Mouse (Mus musculus) adrenal gland, postnatal 4 days (tissue): ENCODE measurements around the gene Pak6. TPM values are rescaled to one million over a fixed set of nuclear protein-coding genes. Genes with fewer than 3 reads are reported as not detected.

ENCODE experiments used
- DNase-seq, 2 experiments: peaks; one replicate each; pipeline ENCODE4 v3.0.0; 2021 to 2022; ENCODE audit warnings: low spot score in 2 of 2, mixed read lengths in 2 of 2
- total RNA-seq, 2 experiments: library from RNA; stranded (reverse); gene quantifications; 2 replicates each; pipeline ENCODE4 v1.2.3; 2021

Gene Pak6
- total RNA-seq, 2 experiments from 2014 or later, result 13.8 to 16.3 TPM

DNA sequence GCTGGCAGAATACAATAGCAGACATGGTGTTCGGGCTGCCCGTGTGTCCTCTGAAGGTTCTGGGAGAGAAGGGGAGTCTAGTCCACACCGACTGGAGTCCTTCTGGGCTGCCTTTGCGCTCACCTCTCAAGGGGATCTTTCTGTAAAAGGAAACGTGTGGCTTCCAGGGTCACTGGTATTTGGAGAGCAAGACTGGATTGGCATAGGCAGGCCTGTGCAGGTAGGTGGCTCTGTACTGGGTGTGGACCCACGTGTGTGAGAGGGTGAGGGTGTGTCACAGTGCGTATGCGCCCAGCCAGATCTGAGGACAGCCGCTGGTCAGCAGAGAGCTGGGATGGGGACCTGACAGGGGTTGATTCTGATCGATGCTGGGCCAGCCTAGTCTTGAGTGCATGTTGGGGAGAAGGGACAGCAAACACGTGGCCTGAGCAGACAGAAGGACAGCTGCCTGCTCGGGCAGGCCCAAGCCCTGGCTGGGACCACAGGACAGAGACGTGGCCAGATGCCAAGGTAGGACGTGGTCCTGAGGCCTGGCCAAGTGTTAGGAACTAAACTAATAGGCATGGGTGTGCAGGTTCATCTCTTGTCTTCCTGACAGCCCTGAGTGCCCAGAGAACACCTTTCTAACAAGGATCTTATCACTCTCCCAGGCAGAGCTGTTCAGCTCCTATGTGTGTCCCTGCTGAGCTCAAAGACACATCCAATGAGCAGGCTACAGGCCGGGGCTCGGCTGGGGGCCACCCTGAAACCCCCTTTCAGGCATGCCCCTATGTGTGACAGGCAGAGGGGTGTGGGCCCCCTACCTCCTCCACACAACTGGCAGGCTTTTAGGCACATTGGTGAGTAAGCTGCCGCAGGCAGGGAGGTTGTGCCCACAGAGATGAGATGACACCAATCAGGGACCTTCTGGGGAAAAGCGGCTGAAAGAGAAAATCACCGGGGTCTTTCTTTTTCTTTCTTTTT is 982 bp downstream of the Pak6 start:
- DNase-seq, result no peak

DNA sequence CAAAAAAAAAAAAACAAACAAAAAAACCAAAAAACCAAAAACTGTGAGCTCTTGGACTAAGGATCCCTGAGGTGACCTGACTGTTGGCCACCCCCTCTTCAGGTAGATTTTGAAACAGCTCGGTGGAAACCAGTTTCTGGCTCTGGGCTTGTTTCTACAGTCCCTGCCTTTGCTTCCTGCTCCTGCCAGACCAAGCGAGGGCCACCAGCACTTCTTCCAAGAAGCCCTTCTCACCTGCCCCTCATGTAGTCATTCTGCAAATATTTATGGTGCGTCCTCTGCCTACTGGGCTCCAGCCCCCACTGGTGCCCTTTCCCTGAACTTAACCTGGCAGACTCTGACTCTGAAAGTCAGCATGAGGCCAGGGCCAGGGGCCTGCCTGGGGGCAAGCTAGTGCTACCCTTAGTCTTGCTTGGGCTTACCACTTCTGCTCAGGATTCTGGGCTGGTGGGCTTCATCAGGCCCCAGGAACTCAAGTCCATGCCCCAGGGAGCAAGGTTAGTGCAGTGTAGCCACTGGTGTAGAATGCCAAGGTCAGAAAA is 1.9 kb downstream of the Pak6 start:
- no peak for DNase-seq

DNA sequence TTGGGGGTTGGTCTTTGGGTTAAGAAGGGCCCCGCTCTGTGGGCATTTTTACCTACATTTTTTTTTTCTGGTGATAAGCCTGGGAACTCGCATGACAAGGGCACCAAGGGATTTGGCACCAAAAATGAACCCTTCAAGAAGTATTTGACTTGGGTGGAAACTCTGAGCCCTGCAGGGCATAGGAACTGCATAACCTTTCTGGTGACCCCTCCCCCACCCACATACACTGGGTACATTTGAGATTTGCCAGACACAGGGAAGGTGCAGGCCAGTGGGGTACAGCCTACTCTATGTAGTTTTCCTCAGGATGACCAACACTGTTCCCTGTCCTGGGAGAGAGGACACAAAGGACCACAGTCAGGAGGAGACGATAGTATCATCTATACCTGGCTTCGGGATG is 2.5 kb downstream of the Pak6 start:
- DNase-seq, result no peak

DNA sequence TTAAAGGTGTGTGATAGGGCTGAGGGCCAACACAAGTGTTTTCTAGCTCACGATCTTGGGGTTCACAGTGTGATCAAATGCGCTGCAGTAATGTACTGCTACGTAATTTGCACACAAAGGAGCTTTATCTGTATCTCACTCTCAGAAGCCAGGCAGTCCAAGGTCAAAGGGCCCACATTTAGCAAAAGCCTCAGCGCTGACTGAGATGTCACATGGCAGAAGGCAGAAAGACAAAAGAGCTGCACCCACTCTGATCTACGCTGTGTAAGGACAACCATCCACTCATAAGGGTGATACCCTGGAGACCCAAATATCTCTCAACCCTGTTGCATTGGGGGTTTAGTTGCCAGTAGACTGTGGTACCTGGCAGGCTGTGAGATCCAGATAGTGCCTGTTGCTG is 4.1 kb downstream of the Pak6 start:
- DNase-seq, result no peak

DNA sequence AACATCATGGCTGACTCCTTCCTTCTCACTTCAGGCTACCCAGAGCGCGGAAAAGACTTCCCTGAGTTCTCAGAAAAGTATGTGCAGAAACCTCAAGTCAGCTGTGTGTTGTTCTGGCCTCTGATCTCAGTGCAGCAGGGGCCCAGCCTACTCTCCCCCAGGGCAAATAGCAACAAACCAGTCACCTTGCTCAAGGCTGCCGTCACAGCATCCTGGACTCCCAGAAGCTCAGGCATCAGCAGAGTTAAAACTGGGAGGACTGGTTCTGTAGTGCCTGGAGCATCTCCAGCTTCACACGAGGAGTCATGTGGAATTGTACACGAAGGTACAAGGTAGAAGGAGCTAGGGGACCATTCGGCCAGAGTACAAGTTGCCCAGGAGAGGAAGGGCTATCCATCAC is 6.1 kb downstream of the Pak6 start:
- DNase-seq, result no peak

DNA sequence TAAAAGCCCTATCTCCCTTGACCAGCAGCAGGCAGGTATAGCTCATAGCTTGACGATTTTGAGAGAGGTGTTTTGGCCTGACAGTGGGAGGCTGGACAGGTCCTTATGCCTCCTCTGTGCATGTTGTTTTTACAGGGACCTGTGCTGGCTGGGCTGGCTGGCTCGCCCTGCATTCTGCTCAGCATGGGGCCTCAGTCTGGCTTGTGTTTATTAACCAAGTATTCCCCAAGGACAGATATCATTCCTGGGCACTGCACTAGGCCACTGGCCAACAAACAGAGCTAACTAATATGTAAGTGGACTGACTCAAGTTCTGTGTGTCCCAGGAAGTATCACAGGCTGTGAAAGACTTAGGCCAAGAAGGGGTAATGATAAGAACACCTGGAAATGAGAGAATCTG is 6.7 kb downstream of the Pak6 start:
- no peak for DNase-seq

DNA sequence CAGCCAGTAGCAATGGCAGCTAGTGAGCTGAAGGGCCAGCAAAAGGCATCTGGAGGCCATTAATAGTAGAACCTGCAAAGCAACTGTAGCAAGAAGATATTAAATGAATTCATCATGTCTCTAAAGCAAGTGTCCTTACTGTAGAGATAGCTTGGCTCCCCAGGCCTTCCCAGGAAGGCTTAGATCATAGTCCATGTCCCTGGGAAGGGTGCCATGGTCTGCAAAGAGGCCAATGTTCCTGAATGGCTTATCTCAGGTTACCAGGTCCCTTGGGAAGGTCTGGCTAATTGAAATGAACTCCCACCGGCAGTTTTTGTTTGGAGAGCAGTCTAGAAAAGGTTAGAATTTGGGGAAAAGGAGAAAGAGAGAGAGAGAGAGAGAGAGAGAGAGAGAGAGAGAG is 8.6 kb downstream of the Pak6 start:
- no peak for DNase-seq

DNA sequence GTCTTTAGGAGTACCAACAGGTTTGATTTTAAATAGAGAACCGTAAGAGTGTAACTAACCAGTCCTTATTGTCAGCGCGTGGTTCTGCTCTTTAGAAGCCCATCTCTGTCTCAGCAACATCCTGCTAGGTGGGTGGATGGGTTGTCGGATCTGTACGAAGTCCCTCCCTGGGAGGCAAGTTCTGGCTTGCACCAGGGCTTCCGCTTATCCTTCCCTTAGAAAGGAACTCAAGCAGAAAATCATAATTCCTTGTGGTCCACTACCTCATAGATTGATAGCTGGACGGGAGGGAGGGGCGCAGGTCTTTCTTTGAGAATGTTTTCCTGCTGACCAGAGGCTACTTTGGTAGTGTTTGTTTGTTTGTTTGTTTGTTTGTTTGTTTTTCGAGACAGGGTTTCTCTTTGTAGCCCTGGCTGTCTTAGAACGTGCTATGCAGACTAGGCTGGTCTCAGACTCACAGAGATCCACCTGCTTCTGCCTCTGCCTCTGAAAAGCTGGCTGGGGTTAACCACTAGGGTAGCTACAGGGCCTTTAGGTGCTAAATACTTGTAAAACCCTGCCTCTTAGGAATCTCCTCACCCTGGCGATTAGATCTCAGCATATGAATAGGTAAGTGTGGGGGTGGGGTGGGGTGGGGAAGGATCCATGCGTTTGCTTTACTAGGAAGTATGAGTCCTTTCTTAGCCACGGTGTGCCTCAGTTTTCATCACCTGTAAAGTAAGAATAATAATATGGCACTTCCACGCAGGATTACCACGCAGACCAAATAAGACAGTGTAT is 10.8 kb downstream of the Pak6 start:
- DNase-seq, result no peak

DNA sequence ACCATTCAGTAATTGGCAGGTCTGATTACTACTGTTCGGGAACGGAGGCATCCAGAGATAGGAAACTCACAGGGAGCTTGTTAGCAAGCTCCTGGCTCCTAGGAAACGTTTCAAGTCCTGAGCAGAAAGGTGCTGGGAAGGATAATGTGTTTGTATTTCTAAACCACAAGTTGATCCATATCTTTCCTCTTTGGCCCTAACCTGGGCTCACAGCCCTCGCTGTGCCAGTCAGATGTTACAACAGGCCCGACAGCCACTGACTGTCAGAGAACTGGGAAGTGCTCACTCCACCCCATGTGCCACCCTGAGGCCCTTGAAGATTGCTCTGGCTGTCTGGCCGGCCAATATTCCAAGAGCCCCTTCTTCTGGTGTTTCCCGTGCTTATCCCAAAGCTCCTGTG is 11.4 kb downstream of the Pak6 start:
- DNase-seq, result no peak

DNA sequence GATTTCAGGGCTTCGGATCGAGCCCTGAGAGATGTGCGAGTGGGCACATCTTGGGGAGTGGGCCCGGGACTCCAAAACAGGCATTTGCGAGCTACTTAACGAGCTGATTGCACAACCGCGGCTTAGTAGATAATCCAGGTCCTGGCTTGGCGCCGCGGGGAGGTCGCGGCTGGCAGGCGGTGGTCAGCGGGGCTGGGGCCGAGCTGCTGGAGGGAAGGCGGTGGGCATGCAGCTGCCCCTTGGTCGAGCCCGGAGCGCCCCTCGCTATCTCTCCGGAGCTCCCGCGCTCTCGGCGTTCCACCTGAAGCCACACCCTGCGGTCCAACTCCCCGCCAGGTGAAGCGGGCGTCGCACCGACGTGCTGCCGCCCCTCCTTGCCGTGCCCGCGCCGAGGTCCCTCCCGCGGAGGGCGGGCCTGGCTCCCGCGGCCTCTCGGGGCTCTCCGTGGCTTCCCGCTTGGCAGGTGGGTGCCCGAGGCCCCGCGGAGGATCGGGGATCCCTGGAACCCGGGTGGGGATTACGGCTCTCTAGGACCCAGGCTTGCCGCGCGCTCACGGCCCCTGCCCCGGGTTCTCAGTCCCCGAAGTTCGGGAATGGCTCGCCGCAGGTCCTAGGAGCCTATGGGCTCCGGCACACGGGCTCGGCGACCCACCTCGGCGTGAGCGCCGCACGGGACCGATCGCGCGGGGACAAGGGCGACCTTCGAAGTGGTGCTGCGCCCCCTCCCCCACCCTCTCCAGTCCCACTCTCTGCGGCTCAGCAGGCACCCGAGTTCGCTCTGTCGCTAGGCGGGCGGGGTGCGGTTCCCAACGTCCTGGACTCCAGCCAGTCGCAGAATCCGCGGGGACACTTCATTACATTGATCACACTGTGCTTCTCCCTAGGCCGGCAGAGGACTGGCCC is 14.0 kb downstream of the Pak6 start:
- DNase-seq, result no peak

DNA sequence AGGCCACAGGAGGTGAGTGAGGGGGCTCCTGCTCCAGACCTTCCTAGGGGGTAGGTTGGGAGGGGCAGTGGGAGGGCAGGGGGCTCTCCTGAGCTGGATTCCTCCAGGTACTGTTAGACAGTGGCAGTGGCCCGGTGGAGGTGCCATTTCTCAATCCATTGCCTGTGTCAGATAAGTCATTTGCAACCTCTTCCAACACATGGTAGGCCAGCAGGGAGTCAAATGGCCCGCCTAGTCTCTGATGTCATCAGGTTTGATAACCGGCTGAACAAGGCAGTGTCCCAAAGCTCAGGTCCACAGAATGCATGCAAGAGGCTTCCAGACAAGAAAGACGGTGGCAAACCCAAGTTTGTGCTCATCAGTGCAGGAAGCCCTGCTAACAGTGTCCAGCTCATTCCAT is 14.7 kb downstream of the Pak6 start:
- no peak for DNase-seq

DNA sequence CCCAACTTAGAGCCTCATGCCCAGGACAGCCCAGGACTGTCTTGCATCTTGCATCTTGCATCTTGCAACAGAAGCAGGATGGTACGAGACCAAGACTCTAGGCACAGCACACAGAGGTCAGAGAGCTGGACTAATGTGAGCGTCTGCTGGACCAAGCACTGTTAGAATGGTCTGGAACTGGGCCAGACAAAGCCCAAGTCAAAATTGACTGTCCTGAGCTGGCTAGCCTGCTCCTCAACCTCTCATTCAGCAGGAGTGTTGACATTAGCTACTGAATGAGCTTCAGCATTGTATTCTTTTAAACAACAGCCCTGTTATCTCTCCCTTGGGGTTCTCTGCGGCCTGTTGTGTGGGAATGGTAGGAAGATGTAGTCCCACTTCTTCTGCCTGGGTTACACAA is 16.5 kb downstream of the Pak6 start:
- DNase-seq, result no peak

DNA sequence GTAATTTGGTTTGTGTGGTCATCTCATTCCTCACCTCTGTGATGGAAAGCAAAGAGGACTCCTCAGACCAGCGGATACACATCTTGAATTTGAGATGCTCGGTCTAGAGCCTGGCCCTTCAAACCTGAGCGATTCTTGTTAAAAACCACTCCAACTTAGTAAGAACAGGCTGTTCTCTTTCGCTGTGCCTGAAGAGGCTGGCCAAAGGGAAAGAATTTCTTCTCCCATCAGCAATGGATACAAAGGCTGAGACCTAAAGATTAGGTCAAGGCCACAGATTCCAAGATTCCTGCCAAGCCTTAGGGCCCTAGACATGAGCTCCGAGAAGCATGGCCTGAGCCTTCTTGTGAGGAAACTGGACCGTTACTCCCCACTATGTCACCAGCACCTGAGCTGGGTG is 17.8 kb downstream of the Pak6 start:
- no peak for DNase-seq

DNA sequence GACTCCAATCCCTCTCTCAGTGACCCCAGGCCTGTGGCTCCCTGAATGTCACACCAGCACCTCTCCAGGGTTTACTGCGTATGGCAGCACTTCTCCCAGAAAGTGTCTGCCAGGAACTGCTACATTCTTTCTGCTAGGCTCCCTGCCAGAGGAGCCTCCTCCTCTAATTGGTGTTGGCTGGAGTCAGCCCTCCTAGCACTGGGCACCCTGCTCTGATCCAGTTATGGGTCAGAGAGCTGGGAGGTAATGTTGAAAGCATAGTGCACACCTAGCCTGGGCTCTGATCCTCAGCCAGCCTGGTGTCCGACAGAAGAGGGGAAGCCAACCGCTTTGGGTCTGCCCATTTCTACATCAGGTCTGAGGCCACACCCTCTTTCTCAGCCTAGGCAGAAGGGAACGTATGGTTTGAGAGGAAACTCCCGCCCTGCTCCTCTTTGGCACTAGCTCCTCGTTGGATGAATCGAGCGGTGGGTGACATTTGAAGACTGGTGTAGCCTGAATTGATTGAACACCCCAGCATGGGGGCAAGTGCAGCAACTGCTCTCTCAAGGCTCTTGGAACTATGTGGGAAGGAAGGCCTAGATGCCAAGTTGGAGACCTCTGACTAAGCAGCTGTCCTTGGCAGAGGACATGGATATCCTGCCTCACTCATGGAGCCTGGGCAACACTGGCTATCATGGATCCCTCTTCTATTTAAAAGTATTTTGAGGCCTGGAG is 19.6 kb downstream of the Pak6 start:
- DNase-seq, result no peak

DNA sequence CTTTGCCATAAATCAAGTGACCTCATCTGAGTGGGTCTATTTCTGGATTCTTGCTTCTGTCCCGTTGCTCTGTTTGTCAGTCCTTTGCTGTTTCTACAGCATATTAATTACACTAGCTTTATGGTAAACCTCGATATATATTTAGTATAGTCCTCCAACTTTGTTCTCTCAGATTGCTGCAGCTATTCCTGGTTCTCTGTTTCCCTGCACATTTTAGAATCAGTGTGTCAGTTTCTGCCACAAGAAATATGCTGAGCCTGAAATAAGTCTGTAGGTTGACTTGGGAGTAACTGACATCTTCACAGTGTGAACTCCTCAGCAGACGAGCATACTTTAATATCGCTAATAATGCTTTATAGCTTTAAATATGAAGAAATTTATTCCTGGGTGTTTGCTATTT is 22.0 kb downstream of the Pak6 start:
- no peak for DNase-seq

DNA sequence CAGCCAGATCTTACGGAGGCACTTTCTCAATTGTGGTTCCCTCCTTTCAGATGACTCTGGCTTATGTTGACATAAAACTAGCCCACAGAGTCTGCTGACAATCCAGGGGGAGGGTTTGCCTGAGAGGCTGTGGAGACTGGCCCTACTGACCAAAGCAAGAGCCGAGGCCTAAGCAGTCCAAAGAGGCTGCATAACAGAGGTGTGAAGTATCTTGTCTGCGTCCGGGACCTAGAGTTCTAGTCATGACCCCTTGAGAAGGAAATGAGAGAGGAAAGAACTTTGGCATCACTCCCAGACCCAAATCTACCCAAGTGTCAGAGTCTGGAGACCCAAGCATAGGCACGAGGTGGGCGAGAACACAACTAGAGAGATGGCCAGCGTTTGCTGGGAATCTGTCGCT is 23.6 kb downstream of the Pak6 start:
- no peak for DNase-seq

DNA sequence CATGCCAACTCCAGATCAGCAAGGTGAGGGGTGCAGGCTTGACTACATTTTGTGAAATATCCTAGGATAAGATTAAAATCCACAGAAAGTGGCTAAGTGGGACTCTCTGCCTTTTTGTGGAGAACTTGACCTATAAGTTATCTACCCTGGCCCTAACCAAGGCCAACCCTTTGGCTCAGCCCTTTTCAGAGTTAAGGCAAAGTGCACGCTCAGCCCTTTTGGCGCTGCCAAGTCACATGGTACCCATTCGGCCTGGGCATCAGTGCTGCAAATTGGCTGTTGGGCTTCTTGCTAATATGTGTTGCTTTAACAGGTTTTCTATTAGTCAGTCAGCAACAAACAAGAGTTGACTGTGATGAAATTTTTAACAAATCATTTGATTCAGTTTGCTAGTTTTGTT is 24.7 kb downstream of the Pak6 start:
- no peak for DNase-seq

DNA sequence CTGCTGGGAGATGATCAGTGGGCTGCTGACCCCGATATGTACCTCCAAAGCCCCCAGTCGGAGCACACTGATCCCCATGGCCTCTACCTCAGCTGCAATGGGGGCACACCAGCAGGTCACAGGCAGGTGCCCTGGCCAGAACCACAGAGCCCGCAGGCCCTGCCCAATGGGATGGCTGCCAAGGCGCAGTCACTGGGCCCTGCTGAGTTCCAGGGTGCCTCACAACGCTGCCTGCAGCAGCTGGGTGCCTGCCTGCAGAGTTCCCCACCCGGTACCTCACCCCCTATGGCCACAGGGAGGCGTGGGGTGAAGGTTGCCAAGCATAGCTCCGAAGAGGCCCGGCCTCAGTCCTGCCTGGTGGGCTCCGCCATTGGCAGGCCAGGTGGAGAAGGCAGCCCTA is 26.8 kb downstream of the Pak6 start:
- no peak for DNase-seq

DNA sequence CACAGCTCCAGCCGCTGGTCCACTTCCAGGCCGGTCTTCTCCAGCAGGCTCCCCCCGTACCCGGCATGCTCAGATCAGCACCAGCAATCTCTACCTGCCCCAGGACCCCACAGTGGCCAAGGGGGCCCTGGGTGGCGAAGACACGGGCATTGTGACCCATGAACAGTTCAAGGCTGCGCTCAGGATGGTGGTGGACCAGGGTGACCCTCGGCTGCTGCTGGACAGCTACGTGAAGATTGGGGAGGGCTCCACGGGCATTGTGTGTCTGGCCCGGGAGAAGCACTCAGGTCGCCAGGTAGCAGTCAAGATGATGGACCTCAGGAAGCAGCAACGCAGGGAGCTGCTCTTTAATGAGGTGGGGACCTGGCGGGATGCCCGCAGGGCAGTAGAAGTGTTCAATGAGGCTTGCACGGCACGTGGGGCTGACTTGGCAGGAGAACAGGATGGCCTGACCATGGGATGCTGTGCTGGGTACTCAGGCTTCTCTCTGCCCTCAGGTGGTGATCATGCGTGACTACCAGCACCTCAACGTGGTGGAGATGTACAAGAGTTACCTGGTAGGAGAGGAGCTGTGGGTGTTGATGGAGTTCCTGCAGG is 30.4 kb downstream of the Pak6 start:
- no peak for DNase-seq

DNA sequence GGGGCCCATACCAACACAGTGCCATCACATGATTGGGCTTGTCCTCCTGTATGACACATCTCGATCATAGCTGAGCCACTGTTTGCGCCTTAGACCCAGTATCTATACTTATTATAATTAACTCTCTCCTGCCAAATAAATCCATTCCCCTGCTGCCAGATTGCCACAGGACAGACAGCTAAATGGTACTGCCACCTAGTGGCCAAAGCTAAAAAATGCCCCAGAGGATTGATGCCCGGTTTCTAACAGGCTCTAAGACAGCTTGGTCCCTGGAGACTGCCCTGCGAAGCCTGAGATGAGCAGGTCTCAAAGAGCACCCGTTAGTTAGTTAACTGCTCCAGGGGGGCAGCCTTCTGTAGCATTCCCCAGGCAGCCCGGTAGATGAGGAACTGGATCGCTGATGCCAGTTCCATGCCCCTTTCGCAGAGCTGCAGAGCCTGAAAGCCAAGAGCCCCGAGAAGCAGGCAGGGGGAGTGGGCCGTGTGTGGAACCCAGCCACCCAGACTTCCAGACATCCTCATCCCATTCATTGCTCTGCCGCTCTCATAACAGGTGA is 32.7 kb downstream of the Pak6 start:
- no peak for DNase-seq
